Mouse (Mus musculus) spleen, adult 2 months (tissue): ENCODE results near the gene Ubn2.

Experiments
- CTCF ChIP-seq: fragments of 200-500 bp; IDR thresholded peaks from 2 replicates; pipeline ENCODE4 v1.5.1; 2011; ENCODE audit warnings: mild to moderate bottlenecking, inconsistent platforms; ENCODE audit not compliant: insufficient read depth, insufficient read length, insufficient replicate concordance; ENCODE audit errors: extremely low read depth
- POLR2A ChIP-seq: fragments of 200-500 bp; IDR thresholded peaks from 2 replicates; pipeline ENCODE4 v1.6.1; 2011; ENCODE audit warnings: low read depth, low read length, inconsistent platforms

DNA sequence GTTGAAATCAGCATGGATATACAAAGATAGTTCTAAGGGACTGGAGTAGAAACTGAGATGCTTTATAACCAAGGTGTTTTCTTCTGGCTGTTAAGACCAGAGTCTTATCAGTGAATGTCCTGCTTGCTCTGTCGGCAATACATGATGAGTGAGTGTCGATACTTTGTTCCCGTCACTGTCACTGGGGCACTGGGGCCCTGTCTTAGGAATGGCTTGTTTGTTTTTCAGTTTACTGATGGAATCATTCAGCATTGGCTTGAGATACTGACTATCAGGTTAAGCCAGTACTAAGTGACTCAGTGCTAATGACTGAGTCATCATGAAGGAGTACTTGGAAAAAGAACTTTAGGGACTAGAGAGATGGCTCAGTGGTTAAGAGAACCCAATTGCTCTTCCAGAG lies 10.1 kb downstream of the Ubn2 start:
- TF ChIP-seq CTCF = no peak
- TF ChIP-seq POLR2A = no peak
